Mouse (Mus musculus): ENCODE measurements around the gene Bicdl1.

GRCm38 (mm10) chr5:115603561-115603960, 127.9 kb downstream of the Bicdl1 start:
- TF ChIP-seq CTCF (IDR thresholded peaks at IDR 0.05; ENCODE audit: low read depth) (no peak), EP300 (IDR thresholded peaks at IDR 0.05; ENCODE audit: low read depth) (no peak)

Data from liver, postnatal 0 days (tissue).